ENCODE assay signal across 13 mouse cellular contexts in the genomic region with DNA sequence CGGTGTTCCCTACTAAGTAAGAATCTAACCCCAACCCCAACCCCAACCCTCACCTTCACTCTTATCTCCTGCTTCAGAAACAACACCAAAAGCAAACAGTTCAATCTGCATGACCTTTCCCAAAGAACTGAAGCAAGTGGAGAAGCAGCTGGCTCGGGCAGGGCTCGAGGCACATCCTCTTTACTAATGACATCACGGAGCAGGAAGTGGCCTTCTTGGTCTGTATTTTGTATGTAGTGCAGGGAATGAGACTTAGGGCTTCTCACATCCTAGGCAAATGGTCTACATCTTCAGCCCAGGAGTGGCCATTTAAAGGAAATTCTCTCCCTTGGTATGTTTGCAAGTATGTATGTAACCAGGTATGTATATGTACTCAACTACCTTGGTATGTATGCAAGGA.
"Had no signal": no experiment of that assay in that cellular context is flagged by ENCODE, and none has a peak within 500 bp of the region (broad histone marks: within the 10 kb centered on the region; RNA-seq: fewer than 3 reads in every experiment).

No protein-coding gene starts in this region.

- H3K27me3 ChIP-seq: liver, embryonic 15.5 days; neural tube, embryonic 12.5 days had no signal

- H3K4me1 ChIP-seq: limb, embryonic 10.5 days; midbrain, embryonic 10.5 days; neural tube, embryonic 12.5 days had no signal

- H3K4me3 ChIP-seq: left cerebral cortex, adult 2 months; limb, embryonic 10.5 days; liver, embryonic 15.5 days; midbrain, embryonic 10.5 days; myocyte; neural tube, embryonic 12.5 days had no signal

- H3K9ac ChIP-seq: liver, embryonic 15.5 days; neural tube, embryonic 12.5 days had no signal

- H3K9me3 ChIP-seq: limb, embryonic 10.5 days; liver, embryonic 15.5 days; midbrain, embryonic 10.5 days; neural tube, embryonic 12.5 days had no signal

- DNase-seq: kidney, postnatal 14 days; lung, adult 2 months; lung, postnatal 10 days; midbrain, embryonic 14.5 days; thymus, adult 18-20 months; thymus, postnatal 14 days had no signal

- H3K27ac ChIP-seq: left cerebral cortex, adult 2 months; limb, embryonic 10.5 days; liver, embryonic 15.5 days; macrophage; midbrain, embryonic 10.5 days; neural tube, embryonic 12.5 days had no signal
